Mouse (Mus musculus) megakaryocyte, embryonic 14.5 days (primary cell): ENCODE results near the gene Vwa8.

ENCODE experiments used
- FLI1 ChIP-seq: IDR thresholded peaks from 2 replicates; pipeline ENCODE4 v1.6.1; 2012; ENCODE audit warnings: low read length, inconsistent platforms, mixed read lengths
- GATA1 ChIP-seq: IDR thresholded peaks from 3 replicates; pipeline ENCODE4 v1.6.1; 2012; ENCODE audit warnings: mixed read lengths, low read length, inconsistent platforms, borderline replicate concordance

DNA sequence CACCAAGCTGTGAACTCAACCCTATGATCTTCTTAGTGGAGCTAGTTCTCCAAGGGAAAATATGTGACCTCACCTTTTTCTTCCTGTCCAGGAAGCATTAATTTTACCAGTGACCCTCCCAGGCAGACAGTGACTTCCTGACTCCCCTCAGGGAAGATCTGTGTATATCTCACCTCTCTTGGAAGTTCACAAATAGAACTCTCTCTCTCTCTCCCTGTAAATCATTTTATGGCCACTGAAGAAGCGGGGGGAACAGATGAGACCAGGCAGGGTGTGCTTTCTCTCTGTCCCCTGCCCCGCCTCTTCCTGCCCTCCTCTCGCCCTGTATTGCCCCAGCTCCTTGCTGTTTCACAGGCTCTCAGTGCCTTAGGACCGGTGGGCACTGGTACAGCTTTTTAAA, 315.5 kb downstream of the Vwa8 start:
- TF ChIP-seq FLI1 (no peak), GATA1 (no peak)
